Mouse (Mus musculus): ENCODE results near the gene Slc44a4. TPM values are rescaled to one million over a fixed set of nuclear protein-coding genes. Genes with fewer than 3 reads are reported as not detected.
A peak's percentile ranks its signal among the peaks of the same experiment; 100 is the strongest.

Gene Slc44a4
- total and polyA plus RNA-seq, 3 experiments, result 1.1 TPM; not detected in 2

- TF ChIP-seq EP300 (IDR thresholded peaks at IDR 0.05; ENCODE audit: insufficient read depth, low read depth, low read length), result no peak
- no peak for TF ChIP-seq POLR2A (IDR thresholded peaks at IDR 0.05; ENCODE audit: insufficient read depth, low read depth, low read length)
- Histone ChIP-seq H3K79me2 (replicated peaks; ENCODE audit: control insufficient read depth, insufficient read depth, low read length) (no peaks in the 10 kb centered on the region), H3K4me3 (no peak overlapping the region), H3K27ac (no peak overlapping the region), H3K9ac (ENCODE audit: low read depth, low read length) (no peak overlapping the region), H3K4me1 (ENCODE audit: control insufficient read depth, insufficient read depth, low read length) (no peaks in the 10 kb centered on the region), H3K27me3 (ENCODE audit: control insufficient read depth, insufficient read depth, low read length) (no peaks in the 10 kb centered on the region), H3K36me3 (ENCODE audit: control insufficient read depth, insufficient read depth, low read length) (no peaks in the 10 kb centered on the region)
- no peak for DNase-seq
- intact Hi-C loops (cut with DNase I), result no loop called here
- WGBS, result 73% methylated on average over 3 of the region's 3 CpGs
Observed at GRCm38 (mm10) chr17:34883332-34883731, 30.9 kb upstream of the Slc44a4 start.

DNA sequence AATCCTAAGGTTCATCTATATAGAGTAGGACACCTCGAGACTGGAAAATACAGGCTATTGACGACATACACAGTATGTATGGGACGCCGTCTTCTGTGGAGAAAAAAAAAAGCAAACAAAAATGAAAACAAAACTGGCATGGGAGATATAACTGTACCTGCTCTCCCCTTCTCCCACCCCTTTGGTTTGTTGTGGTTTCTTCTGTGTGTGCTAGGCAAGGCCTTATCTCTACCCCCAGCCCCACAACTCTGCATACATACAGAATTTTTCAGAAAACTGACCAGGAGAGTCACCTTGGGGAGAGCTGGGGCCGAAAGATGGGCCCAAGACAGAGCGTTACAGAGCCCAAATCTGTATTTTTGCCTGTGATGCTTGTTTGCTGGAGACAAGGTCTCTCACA lies 29.6 kb upstream of the Slc44a4 start:
- Histone ChIP-seq H3K9ac (ENCODE audit: low read depth, low read length) (no peak overlapping the region), H3K4me1 (ENCODE audit: control insufficient read depth, insufficient read depth, low read length) (no peaks in the 10 kb centered on the region), H3K27ac (no peak overlapping the region), H3K79me2 (replicated peaks; ENCODE audit: control insufficient read depth, insufficient read depth, low read length) (no peaks in the 10 kb centered on the region), H3K4me3 (no peak overlapping the region), H3K36me3 (ENCODE audit: control insufficient read depth, insufficient read depth, low read length) (no peaks in the 10 kb centered on the region), H3K27me3 (ENCODE audit: control insufficient read depth, insufficient read depth, low read length) (no peaks in the 10 kb centered on the region)
- WGBS, result 90% methylated on average over 6 of the region's 6 CpGs
- no peak for DNase-seq
- TF ChIP-seq EP300 (IDR thresholded peaks at IDR 0.05; ENCODE audit: insufficient read depth, low read depth, low read length) (no peak), POLR2A (IDR thresholded peaks at IDR 0.05; ENCODE audit: insufficient read depth, low read depth, low read length) (no peak), CTCF (IDR thresholded peaks at IDR 0.05) (no peak)
- intact Hi-C loops (cut with DNase I), result no loop called here

- H3K36me3 ChIP-seq (ENCODE audit: control insufficient read depth, insufficient read depth, low read length), result no peaks in the 10 kb centered on the region
- intact Hi-C loops (cut with DNase I), result no loop called here
- WGBS, result 70% methylated on average over 3 of the region's 3 CpGs
- DNase-seq, result no peak
- TF ChIP-seq POLR2A (IDR thresholded peaks at IDR 0.05; ENCODE audit: insufficient read depth, low read depth, low read length) (no peak), EP300 (IDR thresholded peaks at IDR 0.05; ENCODE audit: insufficient read depth, low read depth, low read length) (no peak), CTCF (IDR thresholded peaks at IDR 0.05) (no peak)
- H3K27ac ChIP-seq, result no peak overlapping the region
- H3K79me2 ChIP-seq (replicated peaks; ENCODE audit: control insufficient read depth, insufficient read depth, low read length), result no peaks in the 10 kb centered on the region
- H3K4me3 ChIP-seq, result no peak overlapping the region
- no peak overlapping the region for H3K9ac ChIP-seq (ENCODE audit: low read depth, low read length)
- H3K27me3 ChIP-seq (ENCODE audit: control insufficient read depth, insufficient read depth, low read length), result no peaks in the 10 kb centered on the region
- H3K4me1 ChIP-seq (ENCODE audit: control insufficient read depth, insufficient read depth, low read length), result no peaks in the 10 kb centered on the region
Observed at GRCm38 (mm10) chr17:34885615-34886014, 28.7 kb upstream of the Slc44a4 start.

DNA sequence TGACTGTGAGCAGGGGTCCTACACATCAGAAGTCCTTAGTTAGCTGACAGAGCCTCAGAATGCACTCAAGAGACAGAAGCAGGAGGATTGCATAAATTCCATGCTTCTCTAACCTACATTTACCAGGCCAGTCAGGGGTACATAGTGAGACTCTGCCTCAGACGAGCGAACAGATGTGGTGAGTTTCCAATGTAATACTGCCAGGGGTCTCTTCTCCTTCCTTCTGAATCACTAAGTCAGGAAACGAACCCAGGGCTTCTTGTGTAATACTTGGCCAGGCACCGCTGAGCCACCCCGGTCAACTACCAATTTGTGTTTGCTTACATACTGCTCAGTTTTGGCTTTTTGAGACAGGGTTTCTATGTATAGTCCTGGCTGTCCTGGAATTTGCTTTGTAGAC lies 26.3 kb upstream of the Slc44a4 start:
- Histone ChIP-seq H3K27ac (no peak overlapping the region), H3K9ac (ENCODE audit: low read depth, low read length) (no peak overlapping the region), H3K27me3 (ENCODE audit: control insufficient read depth, insufficient read depth, low read length) (no peaks in the 10 kb centered on the region), H3K4me1 (ENCODE audit: control insufficient read depth, insufficient read depth, low read length) (no peaks in the 10 kb centered on the region), H3K79me2 (replicated peaks; ENCODE audit: control insufficient read depth, insufficient read depth, low read length) (no peaks in the 10 kb centered on the region), H3K4me3 (no peak overlapping the region), H3K36me3 (ENCODE audit: control insufficient read depth, insufficient read depth, low read length) (no peaks in the 10 kb centered on the region)
- TF ChIP-seq EP300 (IDR thresholded peaks at IDR 0.05; ENCODE audit: insufficient read depth, low read depth, low read length) (no peak), CTCF (IDR thresholded peaks at IDR 0.05) (no peak), POLR2A (IDR thresholded peaks at IDR 0.05; ENCODE audit: insufficient read depth, low read depth, low read length) (no peak)
- 82% methylated on average over 5 of the region's 5 CpGs for WGBS
- DNase-seq, result no peak
- intact Hi-C loops (cut with DNase I), result no loop called here

DNA sequence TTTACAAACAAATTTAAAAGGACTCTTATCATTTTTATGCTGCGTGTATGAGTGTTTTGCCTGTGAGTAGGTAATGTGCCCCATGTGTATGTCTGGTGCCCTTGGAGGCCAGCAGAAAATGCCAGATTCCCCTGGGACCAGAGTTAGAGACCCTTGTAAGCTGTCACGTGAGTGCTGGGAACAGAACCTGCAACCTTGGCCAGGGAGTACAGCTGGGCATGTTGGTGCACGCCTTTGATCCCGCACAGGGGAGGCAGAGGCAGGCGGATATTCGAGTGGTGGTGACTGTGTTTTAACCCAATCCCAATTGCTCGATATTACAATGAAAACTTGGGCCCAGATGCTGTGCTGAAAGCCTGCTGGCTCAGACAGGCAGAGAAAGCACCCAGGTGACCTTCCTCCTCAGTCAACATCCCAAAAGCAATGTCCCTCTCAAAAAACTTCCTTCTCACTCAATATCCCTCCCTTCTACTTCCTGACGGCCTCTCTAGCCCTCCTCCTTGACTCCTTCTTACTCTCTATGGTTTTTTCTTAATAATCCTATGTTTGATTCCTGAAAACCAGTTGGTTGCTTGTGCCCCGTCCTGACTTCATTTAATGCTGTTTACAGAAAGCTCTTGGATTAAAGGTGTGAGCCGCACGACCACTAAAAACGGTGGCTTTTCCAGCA lies 24.1 kb upstream of the Slc44a4 start:
- TF ChIP-seq EP300 (IDR thresholded peaks at IDR 0.05; ENCODE audit: insufficient read depth, low read depth, low read length) (no peak), CTCF (IDR thresholded peaks at IDR 0.05) (no peak), POLR2A (IDR thresholded peaks at IDR 0.05; ENCODE audit: insufficient read depth, low read depth, low read length) (no peak)
- H3K27me3 ChIP-seq (ENCODE audit: control insufficient read depth, insufficient read depth, low read length), result no peaks in the 10 kb centered on the region
- H3K4me3 ChIP-seq, result no peak overlapping the region
- H3K9ac ChIP-seq (ENCODE audit: low read depth, low read length), result no peak overlapping the region
- no peak for DNase-seq
- peaks cover 1% of the 10 kb centered on the region; the same call in 1 of the 2 replicates for H3K4me1 ChIP-seq (ENCODE audit: control insufficient read depth, insufficient read depth, low read length)
- H3K27ac ChIP-seq, result no peak overlapping the region
- no peaks in the 10 kb centered on the region for H3K79me2 ChIP-seq (replicated peaks; ENCODE audit: control insufficient read depth, insufficient read depth, low read length)
- 80% methylated on average over 12 of the region's 12 CpGs for WGBS
- no peaks in the 10 kb centered on the region for H3K36me3 ChIP-seq (ENCODE audit: control insufficient read depth, insufficient read depth, low read length)
- intact Hi-C loops (cut with DNase I), result loop anchor here (5.0 kb wide), 1 partner anchor 33 kb away; no protein-coding TSS in a partner anchor

- Histone ChIP-seq H3K79me2 (replicated peaks; ENCODE audit: control insufficient read depth, insufficient read depth, low read length) (no peaks in the 10 kb centered on the region), H3K36me3 (ENCODE audit: control insufficient read depth, insufficient read depth, low read length) (no peaks in the 10 kb centered on the region), H3K9ac (ENCODE audit: low read depth, low read length) (no peak overlapping the region), H3K27me3 (ENCODE audit: control insufficient read depth, insufficient read depth, low read length) (no peaks in the 10 kb centered on the region), H3K27ac (no peak overlapping the region), H3K4me1 (ENCODE audit: control insufficient read depth, insufficient read depth, low read length) (peaks cover 1% of the 10 kb centered on the region; the same call in 1 of the 2 replicates), H3K4me3 (no peak overlapping the region)
- DNase-seq, result no peak
- 93% methylated on average over 2 of the region's 2 CpGs for WGBS
- TF ChIP-seq CTCF (IDR thresholded peaks at IDR 0.05), result peak; percentile 30
- no peak for TF ChIP-seq EP300 (IDR thresholded peaks at IDR 0.05; ENCODE audit: insufficient read depth, low read depth, low read length)
- intact Hi-C loops (cut with DNase I), result loop anchor here (5.0 kb wide), 1 partner anchor 34 kb away; no protein-coding TSS in a partner anchor
Observed at GRCm38 (mm10) chr17:34891377-34891776, 22.9 kb upstream of the Slc44a4 start.

All from heart, adult 2 months (tissue).